8 mouse cellular contexts compared by ENCODE assay signal in genomic region chr2:13270736-13271135, GRCm38 (mm10). TPM values are rescaled to one million over a fixed set of nuclear protein-coding genes. Genes with fewer than 3 reads are reported as not detected.
DNase-seq lines count a peak whose midpoint lies in the region; ATAC-seq and TF ChIP-seq lines count a peak whose summit lies in the region.

No protein-coding gene starts in this region.

- H3K9ac ChIP-seq in embryonic facial prominence, embryonic 14.5 days (ENCODE audit: low read depth, low read length), result peak overlapping the region; percentile 71
- H3K9ac ChIP-seq in limb, embryonic 13.5 days, result peak overlapping the region; percentile 75
- H3K9ac ChIP-seq in neural tube, embryonic 14.5 days (replicated peaks; ENCODE audit: low read depth, low read length), result peak overlapping the region; percentile 57

- H3K9me3 ChIP-seq in embryonic facial prominence, embryonic 14.5 days (ENCODE audit: control insufficient read depth, low read length), result no peaks in the 10 kb centered on the region
- H3K9me3 ChIP-seq in limb, embryonic 13.5 days, result no peaks in the 10 kb centered on the region
- H3K9me3 ChIP-seq in neural tube, embryonic 14.5 days (ENCODE audit: control insufficient read depth, low read length), result no peaks in the 10 kb centered on the region

- no peaks in the 10 kb centered on the region for H3K27me3 ChIP-seq in embryonic facial prominence, embryonic 14.5 days (replicated peaks; ENCODE audit: control insufficient read depth, insufficient read depth, low read length)
- H3K27me3 ChIP-seq in limb, embryonic 13.5 days, result no peaks in the 10 kb centered on the region
- H3K27me3 ChIP-seq in neural tube, embryonic 14.5 days (ENCODE audit: control insufficient read depth, insufficient read depth, low read length), result no peaks in the 10 kb centered on the region

- 0 out of 2 replicates have a peak, but pooled peaks have one; percentile 0 for ATAC-seq in embryonic facial prominence, embryonic 14.5 days (ENCODE audit: low read depth)
- ATAC-seq in limb, embryonic 13.5 days (ENCODE audit: low FRiP score, low read depth), result no peak
- no peak; the same call in 1 of the 2 replicates for ATAC-seq in neural tube, embryonic 14.5 days (ENCODE audit: low read depth)

- WGBS in embryonic facial prominence, embryonic 14.5 days, result 40% methylated on average over 8 of the region's 8 CpGs
- WGBS in limb, embryonic 13.5 days, result 46% methylated on average over 8 of the region's 8 CpGs
- WGBS in neural tube, embryonic 14.5 days, result 59% methylated on average over 8 of the region's 8 CpGs

- H3K4me1 ChIP-seq in embryonic facial prominence, embryonic 14.5 days (ENCODE audit: control insufficient read depth, insufficient read depth, low read length), result peaks cover 3% of the 10 kb centered on the region; the same call in 1 of the 2 replicates
- H3K4me1 ChIP-seq in limb, embryonic 13.5 days, result peaks cover 11% of the 10 kb centered on the region
- H3K4me1 ChIP-seq in neural tube, embryonic 14.5 days (ENCODE audit: control insufficient read depth, insufficient read depth, low read length), result 0 out of 2 replicates have a peak, but pooled peaks cover 2% of the 10 kb centered on the region

- peak overlapping the region; percentile 88 for H3K4me2 ChIP-seq in embryonic facial prominence, embryonic 14.5 days (ENCODE audit: low read depth, low read length)
- peak overlapping the region; percentile 81 for H3K4me2 ChIP-seq in limb, embryonic 13.5 days (replicated peaks)
- peak overlapping the region; percentile 74 for H3K4me2 ChIP-seq in neural tube, embryonic 14.5 days (ENCODE audit: low read depth, low read length)

- TF ChIP-seq CTCF in gastrocnemius, adult 2 months (IDR thresholded peaks at IDR 0.05), result no peak

- peak overlapping the region; percentile 94 for H3K27ac ChIP-seq in gastrocnemius, adult 2 months
- 0 out of 2 replicates have a peak overlapping the region, but pooled peaks have one; percentile 45 for H3K27ac ChIP-seq in embryonic facial prominence, embryonic 14.5 days (replicated peaks; ENCODE audit: low read depth, low read length)
- peak overlapping the region; percentile 15; the same call in 1 of the 2 replicates for H3K27ac ChIP-seq in limb, embryonic 13.5 days
- no peak overlapping the region for H3K27ac ChIP-seq in neural tube, embryonic 14.5 days (ENCODE audit: low read depth, low read length)

- H3K4me3 ChIP-seq in gastrocnemius, adult 2 months, result peak overlapping the region; percentile 95
- H3K4me3 ChIP-seq in embryonic facial prominence, embryonic 14.5 days (ENCODE audit: low read depth, low read length), result peak overlapping the region; percentile 60
- H3K4me3 ChIP-seq in limb, embryonic 13.5 days, result peak overlapping the region; percentile 63
- H3K4me3 ChIP-seq in neural tube, embryonic 14.5 days (ENCODE audit: low read depth, low read length), result peak overlapping the region; percentile 53

- intact Hi-C loops in gastrocnemius, adult 2 months (cut with DNase I), result loop anchor here (10.0 kb wide), 1 partner anchor 774 kb away; no protein-coding TSS in a partner anchor
- intact Hi-C loops in left cerebral cortex, postnatal 36 days (cut with DNase I), result loop anchor here (10.0 kb wide), 2 partner anchors 784 to 1024 kb away; partner anchors contain the start of gene Hacd1

- H3K36me3 ChIP-seq in embryonic facial prominence, embryonic 14.5 days (ENCODE audit: control insufficient read depth, insufficient read depth, low read length), result no peaks in the 10 kb centered on the region
- 0 out of 2 replicates have a peak, but pooled peaks cover 3% of the 10 kb centered on the region for H3K36me3 ChIP-seq in limb, embryonic 13.5 days
- H3K36me3 ChIP-seq in neural tube, embryonic 14.5 days (ENCODE audit: control insufficient read depth, insufficient read depth, low read length), result no peaks in the 10 kb centered on the region

- DNase-seq in gastrocnemius, adult 2 months, result peak; percentile 28
- DNase-seq in gastrocnemius, adult 18-20 months (ENCODE audit: low spot score), result no peak
- DNase-seq in 3T3-L1 (ENCODE audit: low read depth, low spot score), result peak; percentile 61
- peak; percentile 6 for DNase-seq in embryonic facial prominence, embryonic 14.5 days (ENCODE audit: low spot score)
- no peak for DNase-seq in left cerebral cortex, postnatal 36 days (ENCODE audit: low spot score in 2 of 2)
- DNase-seq in left cerebral cortex, adult 18-20 months (ENCODE audit: low spot score in 2 of 2), result no peak

RNA-seq across cellular contexts. Expression of gene Rsu1, which starts 0.5 kb away (rescaled TPM):
- total RNA-seq in gastrocnemius, adult 2 months (2021), result 10 to 100 TPM; 29.4 to 35.2 TPM
- total RNA-seq in gastrocnemius, adult 18-20 months (2021), result 10 to 100 TPM; 29.2 to 30.5 TPM
- 139 and 140 TPM in 2 replicates for polyA plus RNA-seq in embryonic facial prominence, embryonic 14.5 days (2014; fragmentation: Nextera tagmentation; extraction: Ambion mirVana)
- polyA plus RNA-seq in limb, embryonic 13.5 days (2015; fragmentation: Nextera tagmentation; extraction: Ambion mirVana), result 125 and 131 TPM in 2 replicates
- polyA plus RNA-seq in neural tube, embryonic 14.5 days (2014; fragmentation: Nextera tagmentation; extraction: Ambion mirVana), result 61.6 and 65.1 TPM in 2 replicates
- total RNA-seq in left cerebral cortex, postnatal 36 days (2021), result 10 to 100 TPM; 29.8 to 33.3 TPM
- 10 to 100 TPM; 24.5 to 31.1 TPM for total RNA-seq in left cerebral cortex, adult 18-20 months (2021)

Comparison
In these comparisons a context has a peak if more than half of its experiments do, and no peak if none do; other contexts are left out.
1. DNase-seq: peak in gastrocnemius, adult 2 months (single experiment), 3T3-L1 (single experiment) and embryonic facial prominence, embryonic 14.5 days (single experiment); none in gastrocnemius, adult 18-20 months (single experiment), left cerebral cortex, postnatal 36 days (0 of 2) and left cerebral cortex, adult 18-20 months (0 of 2).
2. Peak in every context shown above with its lines, with median percentiles within 50 percentile points of each other: H3K4me3 ChIP-seq, H3K4me2 ChIP-seq and H3K9ac ChIP-seq.